Mouse (Mus musculus) neural tube, embryonic 13.5 days (tissue): ENCODE measurements around the gene Ucp1. TPM values are rescaled to one million over a fixed set of nuclear protein-coding genes. Genes with fewer than 3 reads are reported as not detected.

ENCODE experiments used
- ATAC-seq: fragments of 200-750 bp; cut with Nextera tagmentation; 2 replicates; pipeline ENCODE4 v1.8.0; 2017; ENCODE audit warnings: low read depth, mild to moderate bottlenecking, moderate TSS enrichment, moderate library complexity
- H3K27ac ChIP-seq: fragments of 300-500 bp; sonication (generic); replicated peaks from 2 replicates; pipeline ENCODE4 v1.5.1; 2015; ENCODE audit warnings: moderate library complexity, mild to moderate bottlenecking, inconsistent platforms
- H3K27me3 ChIP-seq: fragments of 300-500 bp; sonication (generic); 2 replicates; pipeline ENCODE4 v1.6.1; 2015; ENCODE audit warnings: mild to moderate bottlenecking, inconsistent platforms
- H3K36me3 ChIP-seq: fragments of 300-500 bp; sonication (generic); 2 replicates; pipeline ENCODE4 v1.6.1; 2015; ENCODE audit warnings: mild to moderate bottlenecking, inconsistent platforms
- H3K4me1 ChIP-seq: fragments of 300-500 bp; sonication (generic); replicated peaks from 2 replicates; pipeline ENCODE4 v1.6.1; 2015; ENCODE audit warnings: inconsistent platforms
- H3K4me2 ChIP-seq: fragments of 300-500 bp; sonication (generic); 2 replicates; pipeline ENCODE4 v1.6.1; 2015; ENCODE audit warnings: inconsistent platforms, mild to moderate bottlenecking, moderate library complexity
- H3K4me3 ChIP-seq: fragments of 300-500 bp; sonication (generic); 2 replicates; pipeline ENCODE4 v1.5.1; 2015; ENCODE audit warnings: mild to moderate bottlenecking, inconsistent platforms
- H3K9ac ChIP-seq: fragments of 300-500 bp; sonication (generic); 2 replicates; pipeline ENCODE4 v1.6.1; 2015; ENCODE audit warnings: moderate library complexity, mild to moderate bottlenecking, inconsistent platforms
- H3K9me3 ChIP-seq: fragments of 300-500 bp; sonication (generic); 2 replicates; pipeline ENCODE4 v1.6.1; 2016; ENCODE audit warnings: inconsistent platforms
- WGBS: fragments of 180-500 bp; shearing (Covaris S2); methylation state at CpG from one replicate; pipeline ENCODE4 v1.1.7; 2015; 5-methylcytosine and 5-hydroxymethylcytosine counted together
- polyA plus RNA-seq: library from polyadenylated mRNA; unstranded; fragments of >200 nt; fragmentation: Nextera tagmentation; extraction: Ambion mirVana; gene quantifications from 2 replicates; pipeline ENCODE4 v1.2.1, GENCODE M21; 2015

The Ucp1 gene
- 0.11 and 0.23 TPM in 2 replicates for polyA plus RNA-seq

DNA sequence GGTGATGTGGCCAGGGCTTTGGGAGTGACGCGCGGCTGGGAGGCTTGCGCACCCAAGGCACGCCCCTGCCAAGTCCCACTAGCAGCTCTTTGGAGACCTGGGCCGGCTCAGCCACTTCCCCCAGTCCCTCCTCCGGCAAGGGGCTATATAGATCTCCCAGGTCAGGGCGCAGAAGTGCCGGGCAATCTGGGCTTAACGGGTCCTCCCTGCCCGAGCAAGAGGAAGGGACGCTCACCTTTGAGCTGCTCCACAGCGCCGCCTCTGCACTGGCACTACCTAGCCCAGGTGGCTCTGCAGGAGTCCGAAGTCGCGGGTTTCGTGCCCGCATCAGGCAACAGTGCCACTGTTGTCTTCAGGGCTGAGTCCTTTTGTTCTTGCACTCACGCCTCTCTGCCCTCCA is at the start of gene Ucp1:
TSS of gene Ucp1 (plus strand) at position 177 of the 400 bp plus-strand sequence.
- Histone ChIP-seq H3K4me1 (peaks cover 8% of the 10 kb centered on the region), H3K27me3 (peaks cover 27% of the 10 kb centered on the region), H3K9ac (no peak within 1 kb of the TSS; the same call in 1 of the 2 replicates), H3K4me2 (peak within 1 kb of the TSS; percentile 45), H3K4me3 (peak within 1 kb of the TSS; percentile 18; the same call in 1 of the 2 replicates), H3K27ac (no peak within 1 kb of the TSS), H3K9me3 (no peaks in the 10 kb centered on the region), H3K36me3 (no peaks in the 10 kb centered on the region)
- 2% methylated on average over 20 of the region's 20 CpGs for WGBS
- ATAC-seq = no peak

DNA sequence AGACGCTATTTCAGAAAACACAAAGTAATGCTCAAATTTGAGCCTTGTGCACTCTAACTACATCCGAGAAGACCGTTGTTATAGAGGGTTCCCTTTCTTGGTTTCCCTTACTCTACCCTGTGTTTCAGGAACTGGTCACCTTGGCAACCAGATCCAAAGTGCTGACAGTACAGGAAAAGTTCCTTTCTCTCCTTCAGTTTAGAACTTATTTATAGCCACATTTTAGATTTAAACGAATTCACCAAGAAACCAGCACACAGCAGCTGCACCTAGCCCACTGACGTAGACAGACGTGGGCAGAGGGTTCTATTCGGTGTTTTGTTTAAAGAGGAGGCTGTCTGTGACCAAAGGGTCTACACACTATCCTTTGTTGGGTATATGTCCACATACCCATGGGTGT is 46.0 kb upstream of the Ucp1 start:
- Histone ChIP-seq H3K4me1 (no peaks in the 10 kb centered on the region), H3K27me3 (no peaks in the 10 kb centered on the region), H3K36me3 (peaks cover 37% of the 10 kb centered on the region), H3K4me2 (no peak overlapping the region), H3K9me3 (no peaks in the 10 kb centered on the region), H3K4me3 (no peak overlapping the region), H3K27ac (no peak overlapping the region), H3K9ac (no peak overlapping the region)
- no peak for ATAC-seq
- 92% methylated on average over 7 of the region's 7 CpGs for WGBS

- Histone ChIP-seq H3K36me3 (peaks cover 59% of the 10 kb centered on the region), H3K9me3 (no peaks in the 10 kb centered on the region), H3K4me1 (no peaks in the 10 kb centered on the region), H3K4me2 (no peak overlapping the region), H3K9ac (no peak overlapping the region), H3K27me3 (no peaks in the 10 kb centered on the region), H3K4me3 (no peak overlapping the region), H3K27ac (no peak overlapping the region)
- ATAC-seq = no peak
- WGBS = 95% methylated on average over 6 of the region's 6 CpGs
Measured at GRCm38 (mm10) chr8:83250858-83251257, 39.3 kb upstream of the Ucp1 start.

GRCm38 (mm10) chr8:83251362-83252246 is 38.5 kb upstream of the Ucp1 start:
- no peaks in the 10 kb centered on the region for H3K4me1 ChIP-seq
- H3K4me3 ChIP-seq = no peak overlapping the region
- H3K9me3 ChIP-seq = no peaks in the 10 kb centered on the region
- WGBS = 84% methylated on average over 14 of the region's 14 CpGs
- H3K27me3 ChIP-seq = no peaks in the 10 kb centered on the region
- ATAC-seq = no peak
- no peak overlapping the region for H3K9ac ChIP-seq
- no peak overlapping the region for H3K4me2 ChIP-seq
- no peak overlapping the region for H3K27ac ChIP-seq
- H3K36me3 ChIP-seq = peaks cover 65% of the 10 kb centered on the region

DNA sequence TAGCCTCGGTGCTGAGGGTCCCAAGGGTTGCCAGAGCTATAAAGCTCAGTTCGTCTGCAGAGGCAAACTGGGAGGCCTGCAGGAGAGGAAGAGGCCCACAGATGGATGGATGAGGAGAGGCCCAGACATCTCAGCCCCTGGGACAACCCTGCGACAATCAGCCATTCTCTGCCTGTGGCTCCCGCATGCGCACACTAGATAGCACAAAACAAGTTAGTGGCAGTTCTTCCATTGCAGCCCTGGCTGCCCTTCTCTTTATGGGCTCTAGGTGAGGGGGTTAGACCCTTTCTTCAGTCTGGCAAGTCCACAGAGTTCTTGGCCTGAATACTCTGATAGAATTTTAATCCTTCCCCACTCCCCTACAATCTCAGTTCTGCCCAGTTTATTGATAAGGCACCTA is 37.4 kb upstream of the Ucp1 start:
- H3K4me3 ChIP-seq = no peak overlapping the region
- peaks cover 68% of the 10 kb centered on the region for H3K36me3 ChIP-seq
- 83% methylated on average over 5 of the region's 5 CpGs for WGBS
- no peaks in the 10 kb centered on the region for H3K27me3 ChIP-seq
- no peaks in the 10 kb centered on the region for H3K4me1 ChIP-seq
- H3K9me3 ChIP-seq = no peaks in the 10 kb centered on the region
- ATAC-seq = no peak
- H3K4me2 ChIP-seq = no peak overlapping the region
- no peak overlapping the region for H3K27ac ChIP-seq
- H3K9ac ChIP-seq = no peak overlapping the region

DNA sequence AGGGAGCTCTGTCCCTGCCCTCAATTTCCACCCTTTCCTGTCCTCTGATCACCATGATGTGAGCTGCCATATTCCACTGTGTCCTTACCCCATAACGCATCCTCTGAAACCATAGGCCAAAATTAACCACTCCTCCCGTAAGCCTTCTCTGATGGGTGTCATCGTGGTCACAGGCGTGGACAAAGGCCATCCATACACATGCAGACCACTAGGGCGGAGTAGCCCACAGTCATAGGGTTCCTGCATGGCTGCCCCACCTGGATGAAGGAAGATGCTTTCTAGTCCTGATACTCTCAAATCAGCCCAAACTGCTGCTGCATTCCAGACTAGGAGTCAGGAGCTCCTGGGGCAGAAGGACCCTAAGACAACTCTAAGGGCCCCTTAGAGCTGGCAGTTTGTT is 32.5 kb upstream of the Ucp1 start:
- Histone ChIP-seq H3K4me1 (no peaks in the 10 kb centered on the region), H3K4me3 (no peak overlapping the region), H3K36me3 (peaks cover 69% of the 10 kb centered on the region), H3K9ac (no peak overlapping the region), H3K27ac (no peak overlapping the region), H3K4me2 (no peak overlapping the region), H3K9me3 (no peaks in the 10 kb centered on the region), H3K27me3 (no peaks in the 10 kb centered on the region)
- 95% methylated on average over 5 of the region's 5 CpGs for WGBS
- no peak for ATAC-seq

DNA sequence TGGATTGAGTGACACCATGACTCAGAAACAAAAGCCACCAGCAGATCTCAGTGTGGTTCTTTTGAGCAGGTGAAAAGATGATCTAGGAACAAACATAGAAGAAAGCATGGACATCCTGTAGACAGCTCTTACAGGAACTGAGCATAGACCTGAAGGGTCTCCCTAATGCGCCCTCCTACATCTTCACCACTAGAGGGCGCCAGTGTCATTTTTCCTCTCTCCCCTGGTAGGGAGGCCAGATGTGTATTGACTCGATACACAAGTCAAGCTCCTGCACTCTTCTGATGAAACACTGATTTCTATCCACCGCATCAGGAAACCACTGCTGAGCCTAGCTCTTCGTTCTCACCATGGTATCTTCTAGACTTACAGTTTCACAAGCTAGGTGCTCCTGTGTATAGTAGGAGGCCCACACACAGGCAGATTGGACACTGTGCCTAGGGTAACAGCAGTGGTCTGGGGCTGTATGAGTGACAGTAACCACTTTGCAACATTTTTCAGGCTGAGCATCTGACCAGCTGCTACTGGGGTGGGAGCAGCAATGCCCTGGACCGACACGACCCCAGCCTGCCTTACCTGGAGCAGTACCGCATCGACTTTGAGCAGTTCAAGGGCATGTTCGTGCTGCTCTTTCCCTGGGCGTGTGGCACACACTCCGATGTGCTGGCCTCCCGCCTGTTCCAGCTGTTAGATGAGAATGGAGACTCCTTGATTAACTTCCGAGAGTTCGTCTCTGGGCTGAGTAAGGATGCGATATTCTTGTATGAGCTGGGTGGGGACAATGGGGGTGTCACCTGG is 29.5 kb upstream of the Ucp1 start:
- H3K27me3 ChIP-seq = no peaks in the 10 kb centered on the region
- 73% methylated on average over 16 of the region's 16 CpGs for WGBS
- no peak overlapping the region for H3K9ac ChIP-seq
- H3K4me1 ChIP-seq = no peaks in the 10 kb centered on the region
- H3K4me2 ChIP-seq = no peak overlapping the region
- peak; percentile 88 for ATAC-seq
- H3K36me3 ChIP-seq = peaks cover 68% of the 10 kb centered on the region
- H3K4me3 ChIP-seq = no peak overlapping the region
- no peak overlapping the region for H3K27ac ChIP-seq
- H3K9me3 ChIP-seq = no peaks in the 10 kb centered on the region

- no peak for ATAC-seq
Measured at GRCm38 (mm10) chr8:83271172-83271571, 19.0 kb upstream of the Ucp1 start.

DNA sequence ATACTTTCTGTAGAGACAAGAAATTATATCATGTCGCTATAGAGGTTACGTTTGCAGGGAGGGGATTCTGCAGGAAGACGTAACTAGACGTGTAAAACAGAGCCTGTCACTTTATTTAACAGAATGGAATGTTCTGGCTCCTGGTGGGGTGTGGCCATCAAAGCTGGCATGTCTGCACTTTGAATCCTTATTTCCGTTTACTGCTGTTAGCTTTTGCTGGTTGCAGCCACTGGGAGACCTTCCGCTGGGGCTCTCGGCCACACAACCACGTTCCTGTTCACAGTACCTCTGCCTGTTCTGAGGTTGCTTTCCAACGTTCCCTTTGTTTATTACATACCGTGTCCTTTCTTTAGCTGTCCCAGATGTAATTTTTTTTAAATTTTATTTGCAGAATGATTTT is 17.7 kb upstream of the Ucp1 start:
- Histone ChIP-seq H3K4me2 (no peak overlapping the region), H3K9me3 (no peaks in the 10 kb centered on the region), H3K27ac (no peak overlapping the region), H3K4me3 (no peak overlapping the region), H3K27me3 (no peaks in the 10 kb centered on the region), H3K4me1 (no peaks in the 10 kb centered on the region), H3K9ac (no peak overlapping the region), H3K36me3 (peaks cover 50% of the 10 kb centered on the region)
- no peak for ATAC-seq
- 90% methylated on average over 10 of the region's 10 CpGs for WGBS

More at GRCm38 (mm10) chr8:83271172-83271571, 19.0 kb upstream of the Ucp1 start:
- Histone ChIP-seq H3K9me3 (no peaks in the 10 kb centered on the region), H3K27me3 (no peaks in the 10 kb centered on the region), H3K27ac (no peak overlapping the region), H3K4me2 (no peak overlapping the region), H3K36me3 (peaks cover 61% of the 10 kb centered on the region), H3K9ac (no peak overlapping the region), H3K4me3 (no peak overlapping the region), H3K4me1 (no peaks in the 10 kb centered on the region)
- WGBS = 96% methylated on average over 14 of the region's 14 CpGs

DNA sequence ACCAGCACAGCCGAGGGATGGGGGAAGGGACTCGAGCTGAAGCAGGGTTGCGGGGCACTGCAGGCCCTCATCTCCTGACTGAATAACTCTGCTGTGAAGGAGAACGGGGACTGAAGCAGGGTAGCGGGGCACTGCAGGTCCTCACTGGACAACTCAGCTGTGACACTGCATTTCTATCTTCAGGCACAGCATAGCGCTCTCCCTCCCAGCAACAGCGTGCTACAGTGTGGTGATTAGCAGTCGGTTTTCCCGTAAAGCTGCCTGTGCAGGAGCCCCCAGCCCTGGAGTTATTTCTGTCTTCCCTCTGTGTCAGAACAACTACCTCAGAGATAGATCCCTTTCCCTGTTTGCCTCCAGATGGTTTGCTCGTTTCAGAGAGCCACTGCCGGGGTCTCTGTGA is 15.7 kb upstream of the Ucp1 start:
- Histone ChIP-seq H3K4me1 (no peaks in the 10 kb centered on the region), H3K27ac (no peak overlapping the region), H3K36me3 (peaks cover 31% of the 10 kb centered on the region), H3K9ac (no peak overlapping the region), H3K4me2 (no peak overlapping the region), H3K27me3 (no peaks in the 10 kb centered on the region), H3K4me3 (no peak overlapping the region), H3K9me3 (no peaks in the 10 kb centered on the region)
- 66% methylated on average over 11 of the region's 11 CpGs for WGBS
- ATAC-seq = no peak

- Histone ChIP-seq H3K9ac (no peak overlapping the region), H3K4me1 (no peaks in the 10 kb centered on the region), H3K27me3 (no peaks in the 10 kb centered on the region), H3K36me3 (peaks cover 4% of the 10 kb centered on the region; the same call in 1 of the 2 replicates), H3K4me2 (no peak overlapping the region), H3K9me3 (no peaks in the 10 kb centered on the region), H3K4me3 (no peak overlapping the region), H3K27ac (no peak overlapping the region)
- WGBS = 93% methylated on average over 6 of the region's 6 CpGs
- ATAC-seq = no peak
Measured at GRCm38 (mm10) chr8:83278431-83278830, 11.7 kb upstream of the Ucp1 start.

- no peaks in the 10 kb centered on the region for H3K9me3 ChIP-seq
- no peak overlapping the region for H3K27ac ChIP-seq
- no peak overlapping the region for H3K9ac ChIP-seq
- no peak for ATAC-seq
- no peak overlapping the region for H3K4me3 ChIP-seq
- peaks cover 8% of the 10 kb centered on the region for H3K4me1 ChIP-seq
- H3K27me3 ChIP-seq = peaks cover 17% of the 10 kb centered on the region
- H3K4me2 ChIP-seq = no peak overlapping the region
- WGBS = 85% methylated on average over 8 of the region's 8 CpGs
- H3K36me3 ChIP-seq = no peaks in the 10 kb centered on the region
Measured at GRCm38 (mm10) chr8:83285391-83285790, 4.8 kb upstream of the Ucp1 start.
